Mouse (Mus musculus) erythroblast, embryonic 14.5 days (primary cell): ENCODE measurements around the gene Mob4.

ENCODE experiments used
- GATA1 ChIP-seq: IDR thresholded peaks from 2 replicates; pipeline ENCODE4 v1.6.1; 2012; ENCODE audit warnings: low read length, inconsistent platforms, mixed read lengths
- TAL1 ChIP-seq: IDR thresholded peaks from 3 replicates; pipeline ENCODE4 v1.6.1; 2012; ENCODE audit warnings: low read length, inconsistent platforms, mixed read lengths

DNA sequence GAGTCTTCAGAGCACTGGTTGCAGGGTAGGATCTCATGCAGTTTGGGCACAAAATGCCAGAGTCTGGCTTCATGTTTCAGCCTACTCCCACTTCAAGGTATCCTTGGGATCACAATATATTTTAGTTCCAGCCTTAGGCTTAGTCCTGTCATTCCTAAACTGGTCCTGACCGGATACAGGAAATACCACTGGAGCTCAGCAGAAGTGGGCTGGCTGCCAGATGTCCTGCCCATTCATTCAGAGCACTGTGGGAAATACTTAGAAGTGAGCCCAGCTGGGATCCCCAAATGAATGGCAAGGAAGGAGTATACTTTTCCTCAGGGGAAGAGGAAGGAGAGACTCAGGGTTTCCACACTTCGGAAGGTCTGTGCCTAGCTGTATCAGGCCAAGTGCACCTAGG lies 62.3 kb downstream of the Mob4 start:
- TF ChIP-seq TAL1: no peak
- no peak for TF ChIP-seq GATA1
